Mouse (Mus musculus) MEL (cell line): ENCODE results near the gene Aktip. TPM values are rescaled to one million over a fixed set of nuclear protein-coding genes. Genes with fewer than 3 reads are reported as not detected.

Experiments
- DNase-seq: peaks from one replicate; pipeline ENCODE4 v3.0.0; 2011; ENCODE audit warnings: low read depth, low spot score
- H3K27ac ChIP-seq: 2 replicates; pipeline ENCODE4 v1.5.1; 2012; ENCODE audit warnings: low read depth, mild to moderate bottlenecking, control low read depth, low read length, moderate library complexity; ENCODE audit not compliant: control insufficient read depth
- H3K27me3 ChIP-seq, 2 experiments: fragments of 150-350 bp in 1 of 2; sonication (generic) in 1 of 2; 2 replicates each; pipeline ENCODE4 v1.6.1; 2012; ENCODE audit warnings: low read length in 2 of 2, mild to moderate bottlenecking in 2 of 2, improper control_type of control experiment in 1 of 2, moderate library complexity in 1 of 2; ENCODE audit not compliant: insufficient read depth in 2 of 2, control insufficient read depth in 1 of 2
- H3K36me3 ChIP-seq, 2 experiments: 2 replicates each; pipeline ENCODE4 v1.6.1; 2012 to 2014; ENCODE audit warnings: low read length in 2 of 2, improper control_type of control experiment in 1 of 2, inconsistent platforms in 1 of 2, mild to moderate bottlenecking in 1 of 2; ENCODE audit not compliant: insufficient read depth in 2 of 2, control insufficient read depth in 1 of 2
- H3K4me1 ChIP-seq, 2 experiments: fragments of 150-350 bp in 1 of 2; sonication (generic) in 1 of 2; 2 replicates each; pipeline ENCODE4 v1.6.1; 2012; ENCODE audit warnings: low read length in 2 of 2, improper control_type of control experiment in 1 of 2, mild to moderate bottlenecking in 1 of 2; ENCODE audit not compliant: insufficient read depth in 2 of 2, control insufficient read depth in 1 of 2
- H3K4me3 ChIP-seq, 2 experiments: fragments of 150-350 bp in 1 of 2; sonication (generic) in 1 of 2; 2 replicates each; pipeline ENCODE4 v1.5.1; 2012; ENCODE audit warnings: low read depth in 2 of 2, low read length in 2 of 2, mild to moderate bottlenecking in 2 of 2, moderate library complexity in 2 of 2, control low read depth in 1 of 2, improper control_type of control experiment in 1 of 2; ENCODE audit not compliant: control insufficient read depth in 1 of 2, insufficient read depth in 1 of 2
- H3K79me2 ChIP-seq: 2 replicates; pipeline ENCODE4 v1.6.1; 2012; ENCODE audit warnings: mild to moderate bottlenecking, low read length, moderate library complexity; ENCODE audit not compliant: control insufficient read depth, poor library complexity, insufficient read depth
- H3K9ac ChIP-seq: 2 replicates; pipeline ENCODE4 v1.6.1; 2012; ENCODE audit warnings: low read depth, mild to moderate bottlenecking, control low read depth, low read length, moderate library complexity; ENCODE audit not compliant: control insufficient read depth, poor library complexity, severe bottlenecking
- H3K9me3 ChIP-seq: fragments of 150-350 bp; sonication (generic); replicated peaks from 2 replicates; pipeline ENCODE4 v1.6.1; 2012; ENCODE audit warnings: mild to moderate bottlenecking, low read length, improper control_type of control experiment, moderate library complexity; ENCODE audit not compliant: insufficient read depth
- BHLHE40 ChIP-seq: IDR thresholded peaks from 2 replicates; pipeline ENCODE4 v1.6.1; 2012; ENCODE audit warnings: low read depth, mild to moderate bottlenecking, inconsistent platforms, low read length, improper control_type of control experiment, borderline replicate concordance
- EP300 ChIP-seq, 2 experiments: IDR thresholded peaks; 2 replicates each; pipeline ENCODE4 v1.6.1; 2011; ENCODE audit warnings: improper control_type of control experiment in 2 of 2, low read length in 2 of 2, low read depth in 1 of 2, mild to moderate bottlenecking in 1 of 2
- HCFC1 ChIP-seq: IDR thresholded peaks from 2 replicates; pipeline ENCODE4 v1.6.1; 2012; ENCODE audit warnings: low read depth, mild to moderate bottlenecking, inconsistent platforms, low read length, improper control_type of control experiment, moderate library complexity
- MXI1 ChIP-seq: IDR thresholded peaks from 2 replicates; pipeline ENCODE4 v1.6.1; 2011; ENCODE audit warnings: mild to moderate bottlenecking, low read depth, low read length, improper control_type of control experiment
- MYB ChIP-seq: IDR thresholded peaks from 2 replicates; pipeline ENCODE4 v1.6.1; 2011; ENCODE audit warnings: mild to moderate bottlenecking, low read depth, low read length, improper control_type of control experiment
- MYC ChIP-seq: IDR thresholded peaks from 2 replicates; pipeline ENCODE4 v1.6.1; 2011; ENCODE audit warnings: low read depth, mild to moderate bottlenecking, low read length, improper control_type of control experiment, moderate library complexity
- POLR2AphosphoS5 ChIP-seq: IDR thresholded peaks from 2 replicates; pipeline ENCODE4 v1.6.1; 2012; ENCODE audit warnings: low read depth, borderline replicate concordance, mild to moderate bottlenecking, inconsistent platforms, low read length, moderate library complexity, mixed read lengths
- TAL1 ChIP-seq: IDR thresholded peaks from 2 replicates; pipeline ENCODE4 v1.6.1; 2012; ENCODE audit warnings: mild to moderate bottlenecking, inconsistent platforms, low read length, moderate library complexity, mixed read lengths
- USF1 ChIP-seq: IDR thresholded peaks from 2 replicates; pipeline ENCODE4 v1.6.1; 2014; ENCODE audit warnings: low read depth, mild to moderate bottlenecking, inconsistent platforms, low read length, improper control_type of control experiment, moderate library complexity
- ZC3H11A ChIP-seq: IDR thresholded peaks from 2 replicates; pipeline ENCODE4 v1.6.1; 2012; ENCODE audit warnings: low read depth, mild to moderate bottlenecking, inconsistent platforms, low read length, improper control_type of control experiment
- polyA plus RNA-seq, 2 experiments: library from polyadenylated mRNA; stranded (reverse) in 1 of 2; unstranded in 1 of 2; fragments of >175 nt in 1 of 2; fragments of >200 nt in 1 of 2; gene quantifications; 2 replicates each; pipeline versions ENCODE4 v1.2.1 to v1.2.4; 2012; ENCODE audit warnings: low replicate concordance in 2 of 2, low read depth in 1 of 2; ENCODE audit not compliant: insufficient read length in 2 of 2, insufficient read depth in 1 of 2, missing spikeins in 1 of 2
- total RNA-seq: library from RNA; depleted of rRNA; stranded (reverse); fragments of 300-350 nt; gene quantifications from 2 replicates; pipeline ENCODE4 v1.2.3, GENCODE M21; 2012

Gene Aktip
- total and polyA plus RNA-seq, 3 experiments: 4.6 to 8.5 TPM; not detected in 1

DNA sequence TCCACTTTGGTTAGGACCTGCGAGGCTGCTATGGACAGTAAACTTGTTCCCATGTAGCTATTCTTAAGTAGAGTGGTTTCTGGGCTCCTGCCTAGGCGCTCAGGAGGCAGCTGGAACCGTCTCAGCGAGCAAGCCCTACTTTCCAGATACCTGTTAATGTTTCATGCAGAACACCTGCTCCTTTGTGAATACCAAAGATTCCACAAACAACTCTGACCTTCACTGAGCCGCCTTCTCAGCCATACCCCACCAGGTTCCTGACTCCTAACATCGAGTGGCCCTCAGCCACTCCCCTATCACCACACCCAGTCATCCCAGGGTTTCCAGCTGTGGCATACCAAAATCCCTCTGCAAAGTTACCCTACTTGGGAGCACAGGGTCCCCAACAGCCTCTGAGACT, 29.6 kb downstream of the Aktip start:
- peaks cover 0 to 1% of the 10 kb centered on the region in 2 experiments; a peak in 2 of 4 replicates for H3K27me3 ChIP-seq
- no peaks in the 10 kb centered on the region; a peak in 1 of 4 replicates for H3K4me1 ChIP-seq
- H3K4me3 ChIP-seq: no peak overlapping the region
- TF ChIP-seq TAL1 (no peak), BHLHE40 (no peak)
- TF ChIP-seq, all 39 proteins: peak for 0
- H3K9me3 ChIP-seq: no peaks in the 10 kb centered on the region
- no peak for DNase-seq
- H3K79me2 ChIP-seq: no peaks in the 10 kb centered on the region
- no peak overlapping the region for H3K9ac ChIP-seq
- H3K27ac ChIP-seq: no peak overlapping the region
- H3K36me3 ChIP-seq: no peaks in the 10 kb centered on the region

GRCm38 (mm10) chr8:91159959-91160800, 39.6 kb downstream of the Aktip start:
- H3K27me3 ChIP-seq: no peaks in the 10 kb centered on the region
- DNase-seq: no peak
- TF ChIP-seq MYB: no peak
- TF ChIP-seq HCFC1: no peak
- TF ChIP-seq MYC: no peak

GRCm38 (mm10) chr8:91158617-91159016, 41.2 kb downstream of the Aktip start:
- TF ChIP-seq POLR2AphosphoS5 (no peak), USF1 (no peak), BHLHE40 (no peak), EP300 (IDR thresholded peaks at IDR 0.05; ENCODE audit: low read depth in 1 of 2, low read length in 2 of 2) (no peak), MXI1 (no peak), ZC3H11A (no peak)
- Histone ChIP-seq H3K4me1 (peaks cover 0 to under 1% of the 10 kb centered on the region in 2 experiments; a peak in 1 of 4 replicates), H3K9me3 (no peaks in the 10 kb centered on the region), H3K4me3 (no peak overlapping the region), H3K27me3 (no peaks in the 10 kb centered on the region), H3K79me2 (no peaks in the 10 kb centered on the region), H3K27ac (no peak overlapping the region), H3K9ac (no peak overlapping the region), H3K36me3 (no peaks in the 10 kb centered on the region)
- no peak for DNase-seq

More at GRCm38 (mm10) chr8:91159959-91160800, 39.6 kb downstream of the Aktip start:
- no peaks in the 10 kb centered on the region for H3K9me3 ChIP-seq
- no peaks in the 10 kb centered on the region for H3K79me2 ChIP-seq
- H3K4me1 ChIP-seq: no peaks in the 10 kb centered on the region; a peak in 1 of 4 replicates
- no peak overlapping the region for H3K27ac ChIP-seq
- H3K4me3 ChIP-seq: no peak overlapping the region
- no peaks in the 10 kb centered on the region for H3K36me3 ChIP-seq
- H3K9ac ChIP-seq: no peak overlapping the region
